Mouse (Mus musculus) olfactory bulb, adult 2 months (tissue): ENCODE measurements around the gene Slc25a20.

ENCODE experiments used
- CTCF ChIP-seq: fragments of 200-500 bp; IDR thresholded peaks from 2 replicates; pipeline ENCODE4 v1.5.1; 2012; ENCODE audit warnings: low read depth, mild to moderate bottlenecking, low read length, moderate library complexity; ENCODE audit not compliant: insufficient read depth
- POLR2A ChIP-seq: fragments of 200-500 bp; IDR thresholded peaks from 2 replicates; pipeline ENCODE4 v1.6.1; 2012; ENCODE audit warnings: mild to moderate bottlenecking, low read depth, low read length, moderate library complexity; ENCODE audit not compliant: insufficient read depth

DNA sequence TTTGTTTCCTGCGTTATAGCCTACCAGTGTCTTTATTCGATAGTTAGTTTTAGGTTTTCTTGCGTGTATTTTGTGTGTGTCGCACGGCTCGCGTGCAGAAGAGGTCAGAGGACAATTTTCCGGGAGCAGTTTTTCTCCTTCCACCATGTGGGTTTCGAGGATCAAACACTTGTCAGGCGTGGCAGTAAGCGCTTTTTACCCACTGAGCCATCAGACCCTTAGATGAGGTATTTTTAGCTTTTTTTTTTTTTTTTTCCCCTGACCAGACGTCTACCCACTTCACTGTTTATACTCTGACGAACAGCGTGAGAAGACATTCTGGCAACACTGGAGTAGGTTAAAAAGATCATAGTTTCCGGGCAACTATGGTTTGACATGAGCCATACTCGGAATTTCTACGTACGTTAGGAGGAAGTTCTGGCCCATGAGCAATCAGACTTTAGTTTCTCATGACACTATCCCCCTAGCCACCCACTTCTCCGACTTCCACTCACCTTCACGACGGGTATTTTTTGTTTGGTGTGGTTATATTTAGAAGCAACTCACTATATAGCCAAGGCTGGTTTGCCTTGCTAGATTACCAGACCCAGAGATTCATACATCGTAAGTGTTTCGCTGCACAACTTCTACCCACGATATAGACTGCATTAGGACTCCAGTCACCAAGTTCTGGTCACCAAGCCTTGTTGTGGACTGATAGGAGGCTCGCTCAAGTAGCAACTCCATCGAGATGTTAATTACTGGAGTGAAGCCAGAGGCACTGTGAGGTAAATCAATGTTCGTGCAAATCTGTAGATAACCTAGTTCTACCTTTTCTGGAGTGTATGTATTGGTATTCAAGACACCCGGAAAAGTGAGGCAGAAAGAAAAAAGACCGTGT, 12.1 kb upstream of the Slc25a20 start:
- TF ChIP-seq CTCF (no peak), POLR2A (no peak)
